Mouse (Mus musculus): ENCODE data around the gene Dnajc13. TPM values are rescaled to one million over a fixed set of nuclear protein-coding genes. Genes with fewer than 3 reads are reported as not detected.

Dnajc13 gene
- total RNA-seq, 2 experiments from 2014 or later = 32.7 to 63.6 TPM

DNA sequence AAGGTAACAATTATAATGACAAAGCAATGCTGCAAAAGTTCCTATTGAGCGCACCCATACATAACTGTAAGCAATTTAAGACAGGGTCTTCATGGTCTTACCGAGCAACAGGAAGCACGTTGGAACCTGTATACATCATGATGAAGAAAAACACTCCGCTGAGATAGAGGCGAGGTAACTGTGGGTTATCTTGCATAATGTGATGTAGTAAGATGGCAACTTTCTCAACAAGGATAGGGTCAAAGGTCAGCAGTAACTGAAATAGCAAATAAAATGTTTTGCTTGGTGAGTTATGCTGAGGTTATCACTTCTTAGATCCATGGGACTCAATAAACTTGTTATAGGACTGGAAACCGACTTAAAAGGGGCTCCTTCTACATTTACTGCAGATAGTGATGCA, 70.2 kb downstream of the Dnajc13 start:
- ATAC-seq (replicated peaks; ENCODE audit: low FRiP score, low TSS enrichment, poor library complexity, severe bottlenecking) = no peak

DNA sequence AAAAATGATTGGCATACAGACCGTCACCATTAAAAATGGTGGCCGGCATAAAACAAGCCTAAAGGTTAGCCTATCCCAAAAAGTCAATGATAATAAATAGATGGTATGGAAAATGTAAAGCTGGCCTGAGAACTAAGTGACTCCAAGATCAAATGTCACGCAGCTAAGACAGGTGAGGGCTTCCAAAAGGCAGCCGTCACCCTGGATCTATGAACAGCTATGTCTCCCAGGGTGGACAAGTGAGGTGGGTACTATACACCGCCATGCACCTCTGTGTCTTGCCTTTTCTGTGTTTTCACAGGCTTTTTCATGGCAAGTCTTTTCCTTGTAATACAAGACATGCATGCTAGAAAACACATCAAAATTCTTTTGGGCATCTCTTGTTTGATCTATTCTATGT, 73.1 kb downstream of the Dnajc13 start:
- no peak for ATAC-seq (replicated peaks; ENCODE audit: low FRiP score, low TSS enrichment, poor library complexity, severe bottlenecking)

DNA sequence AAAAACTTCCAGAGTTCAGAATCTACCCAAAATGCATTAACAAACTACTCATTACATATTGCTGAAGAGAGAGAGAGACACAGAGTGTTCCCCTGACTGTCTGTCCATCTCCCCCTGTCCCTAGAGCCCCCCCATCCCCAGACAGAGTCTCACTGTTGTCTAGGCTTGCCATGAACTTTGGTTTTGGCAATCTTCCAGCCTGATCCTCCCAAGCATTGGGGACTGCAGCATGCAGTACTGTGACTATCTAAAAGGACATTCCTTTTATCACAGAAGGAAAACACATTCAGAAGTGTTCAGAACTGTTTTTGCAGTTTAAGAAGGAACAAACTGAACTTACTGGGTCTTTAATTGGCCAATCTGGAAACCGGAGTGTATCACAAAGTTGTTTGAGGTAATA, 74.0 kb downstream of the Dnajc13 start:
- ATAC-seq (replicated peaks; ENCODE audit: low FRiP score, low TSS enrichment, poor library complexity, severe bottlenecking) = peak; percentile 69

DNA sequence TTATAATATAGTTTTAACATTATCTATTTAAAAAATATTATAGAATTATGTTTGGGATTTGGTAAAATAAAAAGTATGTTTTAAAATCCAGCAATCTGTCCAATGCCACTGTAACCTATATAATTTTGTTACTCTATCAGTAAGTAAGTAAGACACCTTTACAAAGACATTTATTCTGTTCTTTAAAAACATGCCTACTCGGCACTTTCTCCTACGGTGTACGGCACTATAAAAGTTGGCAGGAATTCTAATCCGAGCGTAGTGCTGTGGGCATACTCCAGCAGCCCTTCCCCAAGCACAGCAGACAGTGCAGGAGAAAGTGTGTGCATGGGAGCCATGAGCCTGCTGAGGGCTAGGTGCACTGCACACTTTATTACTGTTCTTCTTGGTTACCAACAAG, 75.7 kb downstream of the Dnajc13 start:
- ATAC-seq (replicated peaks; ENCODE audit: low FRiP score, low TSS enrichment, poor library complexity, severe bottlenecking) = no peak

DNA sequence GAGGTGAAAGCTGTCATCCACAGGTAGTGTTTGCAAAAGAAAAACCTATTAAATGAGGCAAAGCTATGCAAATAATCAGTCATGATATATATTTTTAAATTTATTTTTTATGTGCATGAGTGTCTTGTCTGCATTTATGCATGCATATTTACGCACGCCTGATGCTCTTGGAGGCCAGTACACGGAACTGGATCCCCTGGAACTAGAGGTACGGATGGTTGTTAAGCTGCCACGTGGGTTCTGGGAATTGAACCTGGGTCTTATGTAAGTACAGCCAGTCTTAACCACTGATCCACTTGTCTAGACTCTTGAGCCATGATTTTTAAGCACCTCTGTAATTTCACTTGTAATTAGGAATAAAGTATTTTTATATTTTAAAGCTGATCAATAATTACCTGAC, 79.5 kb downstream of the Dnajc13 start:
- ATAC-seq (replicated peaks; ENCODE audit: low FRiP score, low TSS enrichment, poor library complexity, severe bottlenecking) = no peak

DNA sequence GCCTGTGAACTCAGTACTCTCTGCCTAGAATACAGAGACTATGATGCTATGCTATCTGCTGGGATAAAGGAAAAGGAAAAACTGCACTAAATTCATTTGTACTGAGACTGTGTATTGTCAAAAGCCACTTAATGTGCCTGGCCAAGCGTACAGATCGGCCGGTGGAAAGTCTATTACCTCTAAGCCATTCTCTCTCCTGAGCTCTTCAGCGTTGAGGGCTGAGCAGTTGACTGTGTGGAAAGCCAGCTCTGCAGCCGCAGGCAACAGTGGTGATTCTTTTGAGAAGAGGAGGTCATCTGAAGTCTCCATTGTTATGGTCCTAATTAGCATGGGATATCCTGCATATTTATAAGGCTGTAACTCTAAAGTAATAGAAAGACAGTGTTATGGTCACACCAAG, 80.4 kb downstream of the Dnajc13 start:
- no peak for ATAC-seq (replicated peaks; ENCODE audit: low FRiP score, low TSS enrichment, poor library complexity, severe bottlenecking)

DNA sequence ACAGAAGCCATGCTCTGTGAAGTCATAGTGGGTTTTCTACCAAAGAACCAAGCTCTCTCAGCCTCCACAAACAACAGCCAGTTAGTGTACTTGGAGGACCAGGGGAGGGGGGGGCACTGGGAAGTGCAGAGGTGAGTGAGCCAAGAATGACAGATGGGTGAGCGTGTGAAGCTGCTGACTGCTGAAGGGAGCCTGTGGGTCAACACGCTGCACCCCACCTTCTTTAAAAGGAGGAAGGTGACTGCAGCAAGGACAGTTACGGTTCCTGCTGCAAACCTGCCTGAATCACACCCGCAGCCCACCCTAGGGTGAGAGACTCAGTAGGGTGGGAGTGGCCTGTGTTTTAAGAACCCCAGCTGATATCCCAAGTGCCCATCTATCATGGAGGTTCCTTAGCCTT, 81.1 kb downstream of the Dnajc13 start:
- no peak for ATAC-seq (replicated peaks; ENCODE audit: low FRiP score, low TSS enrichment, poor library complexity, severe bottlenecking)

DNA sequence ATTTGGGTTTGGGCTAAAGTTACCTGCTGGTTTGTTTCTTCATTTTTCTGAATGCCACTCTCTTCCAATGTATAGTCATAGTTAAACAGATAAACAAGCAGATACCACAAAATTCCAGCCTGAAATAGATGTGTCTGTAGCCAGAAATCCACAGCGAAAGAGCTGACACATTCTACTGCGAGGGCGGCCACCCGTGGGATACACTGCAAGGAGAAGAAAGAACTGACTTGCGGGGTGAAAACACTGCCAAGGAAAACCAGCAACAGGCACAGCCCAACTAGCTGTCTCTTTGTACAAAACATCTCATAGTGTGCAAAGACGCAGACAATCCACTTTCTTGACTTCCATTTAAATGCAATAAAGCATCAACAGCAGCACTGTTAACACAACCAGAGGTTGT, 82.7 kb downstream of the Dnajc13 start:
- ATAC-seq (replicated peaks; ENCODE audit: low FRiP score, low TSS enrichment, poor library complexity, severe bottlenecking) = no peak

DNA sequence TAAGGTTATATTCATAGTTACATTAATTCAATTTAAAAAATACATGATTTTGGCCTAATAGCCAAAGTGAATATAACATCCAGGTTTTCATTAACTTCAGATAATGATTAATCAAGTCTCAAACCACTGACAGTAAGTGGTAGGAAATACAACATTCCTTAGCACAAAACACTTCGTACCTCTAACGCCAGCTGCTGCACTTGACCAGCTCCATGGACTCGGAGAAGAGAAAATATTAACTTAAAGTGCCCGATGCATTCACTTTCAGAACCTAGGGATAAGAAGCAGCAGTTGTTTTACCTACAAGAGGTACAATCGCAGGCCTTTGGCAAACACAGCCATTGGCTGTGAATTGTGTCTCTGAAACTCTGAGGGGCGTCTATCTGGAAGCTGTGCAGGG, 90.4 kb downstream of the Dnajc13 start:
- ATAC-seq (replicated peaks; ENCODE audit: low FRiP score, low TSS enrichment, poor library complexity, severe bottlenecking) = no peak

DNA sequence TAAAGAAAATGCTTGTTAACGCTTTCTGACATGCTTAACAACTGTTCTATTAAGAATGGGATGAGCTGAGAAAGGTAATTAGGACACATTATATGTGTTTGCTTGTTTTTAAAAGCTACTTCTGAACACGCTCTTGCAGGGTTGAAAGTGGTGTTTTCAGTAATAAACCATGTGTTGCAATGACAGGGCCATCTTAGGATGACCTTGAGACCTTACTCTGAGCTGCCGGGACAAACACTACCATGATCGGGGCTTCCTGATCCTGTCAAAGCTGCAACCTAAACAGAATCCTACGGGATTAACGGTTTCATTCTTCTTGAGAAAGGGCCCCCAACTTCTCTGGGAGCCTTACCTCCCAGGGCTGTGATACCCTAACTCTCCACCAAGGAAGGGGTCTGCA, 91.1 kb downstream of the Dnajc13 start:
- ATAC-seq (replicated peaks; ENCODE audit: low FRiP score, low TSS enrichment, poor library complexity, severe bottlenecking) = no peak

DNA sequence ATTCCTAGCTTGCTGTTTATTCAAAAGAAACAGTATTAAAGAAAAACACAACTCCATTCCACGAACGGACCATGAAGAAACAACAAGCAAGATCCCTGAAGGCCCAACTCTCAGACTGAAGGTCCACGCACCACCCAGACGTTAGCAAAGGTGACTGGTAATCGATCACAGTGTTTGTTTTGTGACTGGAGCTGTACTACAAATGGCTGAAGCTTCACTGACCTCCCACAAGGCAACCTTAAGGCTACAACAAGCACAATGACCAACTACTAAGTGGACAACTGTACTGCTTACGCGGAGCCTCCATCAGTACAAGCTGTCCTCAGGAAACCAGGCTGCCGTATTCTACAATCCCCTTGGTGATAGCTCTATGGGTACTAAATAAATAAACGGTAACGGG, 92.7 kb downstream of the Dnajc13 start:
- ATAC-seq (replicated peaks; ENCODE audit: low FRiP score, low TSS enrichment, poor library complexity, severe bottlenecking) = no peak

DNA sequence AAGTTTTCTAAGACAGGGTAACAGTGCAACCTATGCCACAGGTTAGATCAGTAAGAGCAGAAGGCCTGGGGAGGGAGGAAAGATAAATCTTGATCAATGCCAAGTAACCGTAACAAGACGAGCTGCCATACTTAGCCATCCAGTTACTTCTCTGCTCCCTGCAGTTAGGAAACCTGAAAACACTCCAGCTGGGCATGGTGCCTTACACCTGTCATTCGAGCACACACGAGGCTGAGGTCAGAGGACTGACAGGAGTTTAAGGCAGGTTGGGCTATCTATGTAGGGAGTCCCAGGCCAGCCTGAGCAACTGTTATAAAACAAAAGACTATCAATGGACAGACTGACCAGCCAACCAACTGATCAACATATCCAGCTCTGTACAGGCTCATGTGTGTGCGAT, 96.8 kb downstream of the Dnajc13 start:
- no peak for ATAC-seq (replicated peaks; ENCODE audit: low FRiP score, low TSS enrichment, poor library complexity, severe bottlenecking)

DNA sequence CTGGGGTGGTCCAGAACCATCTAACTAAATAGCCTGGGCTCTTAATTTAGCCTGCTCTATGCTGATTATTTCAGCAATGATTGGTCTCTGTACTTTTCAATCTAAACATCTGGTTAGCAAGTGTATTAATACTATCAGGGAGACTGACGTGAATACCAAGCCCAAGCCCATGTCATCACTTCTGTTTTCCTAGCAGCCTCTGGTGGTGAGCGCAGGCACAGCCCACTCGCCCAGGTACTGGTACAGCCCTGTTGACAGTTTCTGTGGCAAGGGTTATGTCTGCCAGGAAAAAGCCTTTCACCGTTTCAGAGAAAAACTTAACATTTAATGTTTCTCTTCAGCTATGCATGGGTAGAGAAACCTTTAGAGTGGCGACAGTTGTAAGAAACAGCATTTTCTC, 98.5 kb downstream of the Dnajc13 start:
- ATAC-seq (replicated peaks; ENCODE audit: low FRiP score, low TSS enrichment, poor library complexity, severe bottlenecking) = no peak

DNA sequence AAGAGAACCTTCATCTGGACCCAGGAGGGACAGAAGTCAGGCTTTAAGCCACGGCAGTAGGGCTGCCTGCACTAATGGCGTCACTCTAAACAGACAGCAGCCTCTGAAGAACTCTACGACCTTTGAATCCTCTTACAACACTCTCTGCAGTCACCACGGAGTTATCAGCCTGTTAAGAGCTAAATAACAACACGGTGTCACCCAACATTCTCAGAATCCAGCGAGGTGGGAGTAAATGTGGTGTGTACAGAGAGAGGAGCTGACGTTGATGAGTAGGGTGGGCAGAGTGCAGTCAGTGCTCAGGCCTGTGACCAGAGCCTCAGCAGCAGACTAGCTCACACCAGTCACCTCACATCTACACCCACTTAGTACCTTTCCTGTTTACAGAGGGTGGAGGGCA, 101.6 kb downstream of the Dnajc13 start:
- no peak for ATAC-seq (replicated peaks; ENCODE audit: low FRiP score, low TSS enrichment, poor library complexity, severe bottlenecking)

DNA sequence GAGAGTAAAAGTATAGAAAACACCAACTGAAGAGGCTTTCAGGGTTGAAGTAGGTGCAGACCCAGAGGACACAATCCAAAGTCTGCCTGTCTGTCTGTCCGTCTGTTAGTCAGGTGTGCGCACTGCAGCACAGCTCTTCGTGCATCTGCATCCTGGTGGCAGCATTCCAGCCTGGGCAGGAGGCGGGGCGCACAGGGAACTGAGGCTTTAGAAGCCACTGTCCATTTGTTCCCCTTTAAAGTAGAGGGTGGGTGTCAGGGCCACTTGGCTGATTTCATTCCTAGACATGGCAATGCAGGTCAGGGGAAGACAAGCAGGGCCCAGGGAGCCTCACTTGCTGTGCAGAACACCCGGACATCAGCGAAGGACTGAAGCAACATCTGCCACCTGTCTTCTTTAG, 105.4 kb downstream of the Dnajc13 start:
- ATAC-seq (replicated peaks; ENCODE audit: low FRiP score, low TSS enrichment, poor library complexity, severe bottlenecking) = no peak

DNA sequence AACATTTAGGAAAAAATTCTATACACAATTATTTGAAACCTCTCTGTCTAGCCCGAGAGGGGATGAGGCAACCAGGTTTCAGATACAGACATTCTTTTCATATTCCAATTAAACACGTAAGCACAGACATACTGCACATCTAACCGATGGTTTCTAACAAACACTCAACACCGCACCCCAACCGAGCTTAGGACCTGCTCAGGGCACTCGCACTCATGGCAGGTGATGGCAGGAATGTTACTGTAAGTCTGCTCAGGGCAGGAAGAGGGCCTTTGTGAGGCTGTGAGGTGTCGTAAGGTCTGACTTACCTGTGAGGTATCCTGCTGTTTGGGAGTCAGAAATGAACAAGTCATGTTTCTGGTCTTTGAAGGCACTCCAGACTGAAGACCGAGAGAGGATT, 106.2 kb downstream of the Dnajc13 start:
- ATAC-seq (replicated peaks; ENCODE audit: low FRiP score, low TSS enrichment, poor library complexity, severe bottlenecking) = no peak

DNA sequence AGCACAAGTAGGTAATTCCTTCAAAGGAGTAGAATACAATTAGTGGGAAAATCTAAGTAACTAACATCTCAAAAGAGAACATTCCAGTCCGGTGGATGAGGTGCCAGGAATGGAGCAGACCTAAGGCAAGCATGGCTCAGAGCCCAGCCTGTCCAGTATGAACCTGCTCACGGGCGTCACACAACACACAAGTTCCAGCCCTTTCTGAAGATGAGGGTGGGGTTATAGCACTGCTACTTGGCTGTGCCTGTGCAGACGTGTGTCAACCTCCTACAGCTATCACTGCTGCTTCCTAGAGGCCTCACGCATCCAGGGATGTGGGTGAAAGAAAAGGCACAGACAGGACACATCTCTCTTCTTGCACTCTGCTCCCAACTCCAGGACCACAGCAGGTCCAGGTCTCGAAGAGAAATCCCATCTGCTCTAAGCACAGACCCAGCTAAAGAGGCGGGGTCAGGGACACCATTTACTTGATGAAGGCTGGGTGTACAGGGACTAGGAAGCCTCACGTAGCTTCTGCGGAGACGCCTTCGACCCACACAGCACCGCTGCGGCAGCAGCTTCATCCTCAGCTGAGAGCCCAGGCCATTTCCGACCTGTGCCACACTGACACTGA, 107.5 kb downstream of the Dnajc13 start:
- no peak for ATAC-seq (replicated peaks; ENCODE audit: low FRiP score, low TSS enrichment, poor library complexity, severe bottlenecking)

DNA sequence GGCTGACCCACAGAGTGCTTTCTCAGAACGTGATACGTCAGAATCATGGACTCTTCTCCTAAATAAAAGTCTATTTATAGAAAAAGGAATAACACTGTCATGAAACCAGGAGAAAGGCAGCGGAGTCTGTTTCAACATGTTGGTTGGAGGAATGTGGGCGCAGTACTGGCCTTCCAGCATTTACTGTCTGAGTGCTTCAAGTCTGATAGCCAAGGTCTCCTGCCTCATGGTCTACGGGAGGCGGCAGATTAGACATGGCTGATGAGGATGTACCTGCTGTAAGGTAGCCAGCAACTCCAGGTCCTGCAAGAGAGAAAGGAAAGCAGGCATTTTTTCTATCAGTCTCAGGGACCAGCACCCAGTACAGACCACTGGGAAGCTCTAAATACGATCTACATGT, 110.6 kb downstream of the Dnajc13 start:
- ATAC-seq (replicated peaks; ENCODE audit: low FRiP score, low TSS enrichment, poor library complexity, severe bottlenecking) = no peak

DNA sequence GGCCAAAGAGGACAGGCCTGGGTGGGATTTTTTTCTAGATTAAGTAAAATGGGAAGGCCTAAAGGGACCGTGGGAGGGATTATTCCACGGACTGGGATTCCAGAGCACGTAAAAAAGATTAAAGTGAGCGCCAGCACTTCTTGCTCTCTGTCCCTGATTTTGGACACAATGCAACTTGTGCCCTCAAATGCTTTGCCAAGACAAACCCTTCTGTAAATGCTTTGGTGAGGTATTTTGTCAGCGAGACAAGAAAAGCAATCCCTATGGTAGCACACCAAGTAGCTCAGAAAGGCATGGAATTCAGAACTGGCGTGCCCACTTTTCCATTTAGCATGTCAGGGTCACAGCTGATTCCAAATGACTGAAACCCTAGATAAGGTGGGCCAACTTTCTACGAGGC, 113.8 kb downstream of the Dnajc13 start:
- ATAC-seq (replicated peaks; ENCODE audit: low FRiP score, low TSS enrichment, poor library complexity, severe bottlenecking) = no peak

DNA sequence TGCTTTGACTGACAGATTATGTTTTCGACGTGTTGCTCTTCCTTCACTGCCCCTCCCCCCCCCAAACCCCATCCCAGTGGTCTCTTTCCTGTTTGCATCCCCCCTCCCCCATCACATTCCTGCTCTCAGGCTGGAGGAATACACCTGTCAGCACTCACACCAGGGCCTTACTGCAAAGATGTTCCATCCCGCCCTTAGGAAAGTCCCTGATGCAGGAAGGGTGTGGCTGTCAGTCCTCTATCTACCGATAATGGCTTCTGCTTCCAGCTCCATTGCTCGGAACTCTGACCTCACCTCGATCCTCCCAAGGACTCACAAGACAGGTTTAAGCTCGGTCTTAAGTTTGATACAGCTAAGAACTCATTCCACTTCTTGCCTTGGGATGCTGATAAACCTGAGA, 116.0 kb downstream of the Dnajc13 start:
- no peak for ATAC-seq (replicated peaks; ENCODE audit: low FRiP score, low TSS enrichment, poor library complexity, severe bottlenecking)

DNA sequence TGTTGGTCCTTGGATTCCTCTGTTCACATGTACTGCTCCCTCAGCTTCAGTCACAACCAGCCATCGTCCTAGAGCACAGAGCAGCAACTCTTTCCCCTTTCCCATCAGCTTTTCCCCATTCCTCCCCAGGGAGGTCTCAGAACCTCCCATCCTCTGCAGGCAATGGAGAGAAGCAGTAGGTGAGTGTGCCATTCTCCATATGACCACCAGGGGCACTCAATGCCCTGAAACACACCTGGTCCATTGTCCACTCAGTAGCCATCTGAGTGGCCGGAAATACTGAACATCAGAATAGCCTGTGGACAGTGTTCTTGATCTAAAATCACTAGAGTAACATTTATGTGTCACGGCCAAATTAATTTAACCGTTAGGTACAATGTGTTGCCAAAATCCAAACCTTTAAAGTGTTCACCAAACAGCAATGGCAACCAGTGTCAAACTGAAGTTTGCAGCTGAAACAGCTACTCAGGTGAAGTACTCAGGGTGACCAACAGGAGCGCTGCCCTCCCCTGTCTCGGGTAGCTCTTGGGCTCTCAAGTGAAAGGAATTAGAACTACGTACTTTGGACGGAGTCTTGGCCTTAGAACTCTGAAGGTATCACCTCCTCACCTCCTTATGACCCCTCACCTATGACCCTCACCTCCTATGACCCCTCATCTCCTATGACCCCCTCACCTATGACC, 118.3 kb downstream of the Dnajc13 start:
- peak; percentile 86 for ATAC-seq (replicated peaks; ENCODE audit: low FRiP score, low TSS enrichment, poor library complexity, severe bottlenecking)

DNA sequence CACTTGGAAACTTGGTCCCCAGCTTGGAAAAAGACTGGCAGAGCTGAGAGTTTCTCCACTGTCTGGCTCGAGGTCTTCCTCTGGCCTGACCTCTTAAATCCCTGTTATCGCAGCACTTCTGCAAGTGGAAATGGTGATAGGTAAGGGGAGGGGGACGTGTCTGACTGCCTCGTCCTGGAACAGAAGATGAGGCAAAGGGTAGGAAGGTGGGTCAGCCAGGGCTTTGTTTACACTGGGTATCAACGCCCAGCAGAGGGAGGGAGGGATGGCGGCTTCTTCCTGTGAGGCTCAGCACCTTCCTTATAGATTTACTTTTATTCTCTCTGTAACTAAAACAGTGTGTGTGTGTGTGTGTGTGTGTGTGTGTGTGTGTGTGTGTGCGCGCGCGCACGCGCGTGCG, 119.9 kb downstream of the Dnajc13 start:
- no peak for ATAC-seq (replicated peaks; ENCODE audit: low FRiP score, low TSS enrichment, poor library complexity, severe bottlenecking)

All from megakaryocyte-erythroid progenitor cell, adult 5-6 weeks (primary cell).